ENCODE assay signal across 18 mouse cellular contexts in the genomic region with DNA sequence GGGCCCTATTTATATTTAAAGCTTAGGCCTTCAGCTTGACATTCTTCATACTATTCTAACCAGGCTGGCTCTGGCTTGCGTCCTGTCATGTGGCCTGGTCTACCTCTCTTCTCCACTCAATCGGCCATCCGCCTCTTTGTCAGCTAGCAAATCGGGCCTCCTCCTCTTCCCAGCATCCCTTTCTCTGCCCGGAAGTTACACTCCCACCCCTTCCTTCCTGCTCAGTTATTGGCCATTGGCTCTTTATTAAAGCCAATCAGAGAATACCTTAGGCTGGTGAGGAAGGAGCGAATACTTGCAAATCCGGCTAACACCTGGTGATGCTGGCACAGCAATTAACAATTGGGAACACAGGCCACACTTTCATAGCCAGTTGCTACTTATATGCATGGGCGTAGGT. TPM values are rescaled to one million over a fixed set of nuclear protein-coding genes. Genes with fewer than 3 reads are reported as not detected.
"Had no signal": no experiment of that assay in that cellular context is flagged by ENCODE, and none has a peak within 500 bp of the region (broad histone marks: within the 10 kb centered on the region; RNA-seq: fewer than 3 reads in every experiment).

No protein-coding gene starts in this region.

- H3K27me3 ChIP-seq: lung, embryonic 15.5 days; midbrain, embryonic 15.5 days; neural tube, embryonic 12.5 days had no signal

- H3K4me3 ChIP-seq: lung, embryonic 15.5 days; megakaryocyte, embryonic 14.5 days; midbrain, embryonic 13.5 days; midbrain, embryonic 15.5 days; neural tube, embryonic 12.5 days had no signal

- H3K27ac ChIP-seq: lung, embryonic 15.5 days; macrophage; midbrain, embryonic 13.5 days; midbrain, embryonic 15.5 days; neural tube, embryonic 12.5 days had no signal

- H3K9me3 ChIP-seq: lung, embryonic 15.5 days; megakaryocyte, embryonic 14.5 days; midbrain, embryonic 13.5 days; midbrain, embryonic 15.5 days; neural tube, embryonic 12.5 days had no signal

- H3K4me1 ChIP-seq: megakaryocyte, embryonic 14.5 days; neural tube, embryonic 12.5 days had no signal

- ATAC-seq: liver, postnatal 0 days; midbrain, embryonic 13.5 days; midbrain, embryonic 15.5 days had no signal

- H3K9ac ChIP-seq: liver, postnatal 0 days; lung, embryonic 15.5 days; midbrain, embryonic 13.5 days; midbrain, embryonic 15.5 days; neural tube, embryonic 12.5 days had no signal

- H3K36me3 ChIP-seq: lung, embryonic 15.5 days; midbrain, embryonic 13.5 days; midbrain, embryonic 15.5 days; neural tube, embryonic 12.5 days had no signal

- H3K4me2 ChIP-seq: lung, embryonic 15.5 days; midbrain, embryonic 11.5 days; midbrain, embryonic 13.5 days; midbrain, embryonic 15.5 days; neural tube, embryonic 12.5 days had no signal

- DNase-seq: liver, postnatal 0 days; retina, postnatal 1 day; right cerebral cortex, adult 18-20 months; right cerebral cortex, postnatal 25 days; right cerebral cortex, postnatal 4 days; spleen, adult 18-20 months; thymus, adult 18-20 months; thymus, postnatal 14 days; thymus, postnatal 4 days had no signal

RNA-seq across cellular contexts. Expression of a gene that starts 43.5 kb away (rescaled TPM):
- total RNA-seq: megakaryocyte progenitor cell, adult 5-6 weeks; monocyte, adult 5-6 weeks had no signal
